Comparison of ENCODE assay signal across 7 mouse cellular contexts in genomic region chr10:107752351-107753143, GRCm38 (mm10). TPM values are rescaled to one million over a fixed set of nuclear protein-coding genes. Genes with fewer than 3 reads are reported as not detected.
DNase-seq lines count a peak whose midpoint lies in the region; ATAC-seq lines count a peak whose summit lies in the region.

No protein-coding gene starts in this region.

- ATAC-seq in embryonic facial prominence, embryonic 11.5 days (replicated peaks; ENCODE audit: insufficient number of reproducible peaks, low FRiP score, low TSS enrichment, low read depth), result peak; percentile 83
- ATAC-seq in hindbrain, embryonic 14.5 days (ENCODE audit: low FRiP score), result peak; percentile 76; the same call in 1 of the 2 replicates

- no peaks in the 10 kb centered on the region for H3K9me3 ChIP-seq in embryonic facial prominence, embryonic 11.5 days (replicated peaks; ENCODE audit: control insufficient read depth, low read length)
- no peaks in the 10 kb centered on the region for H3K9me3 ChIP-seq in hindbrain, embryonic 14.5 days (ENCODE audit: control insufficient read depth, low read length)

- peak overlapping the region; percentile 10; the same call in 1 of the 2 replicates for H3K4me2 ChIP-seq in embryonic facial prominence, embryonic 11.5 days (ENCODE audit: low read depth, low read length)
- peak overlapping the region; percentile 40 for H3K4me2 ChIP-seq in hindbrain, embryonic 14.5 days (replicated peaks)

- 28% methylated on average over 15 of the region's 15 CpGs for WGBS in embryonic facial prominence, embryonic 11.5 days
- 23% methylated on average over 15 of the region's 15 CpGs for WGBS in hindbrain, embryonic 14.5 days

- DNase-seq in brain, adult 2 months (ENCODE audit: low read depth, low spot score), result peak; percentile 88
- DNase-seq in embryonic facial prominence, embryonic 11.5 days (ENCODE audit: low spot score), result peak; percentile 61
- no peak for DNase-seq in hindbrain, embryonic 14.5 days (ENCODE audit: low spot score)
- peak; percentile 7 for DNase-seq in left cerebral cortex, postnatal 4 days
- DNase-seq in right cerebral cortex, postnatal 14 days, result peak; percentile 41
- no peak for DNase-seq in testis, postnatal 14 days (ENCODE audit: low spot score)
- no peak for DNase-seq in thymus, postnatal 25 days

- H3K27ac ChIP-seq in embryonic facial prominence, embryonic 11.5 days (replicated peaks; ENCODE audit: low read depth, low read length), result no peak overlapping the region
- no peak overlapping the region for H3K27ac ChIP-seq in hindbrain, embryonic 14.5 days

- no peaks in the 10 kb centered on the region for H3K36me3 ChIP-seq in embryonic facial prominence, embryonic 11.5 days (replicated peaks; ENCODE audit: control insufficient read depth, insufficient read depth, low read depth, low read length)
- H3K36me3 ChIP-seq in hindbrain, embryonic 14.5 days (replicated peaks; ENCODE audit: control insufficient read depth, insufficient read depth), result no peaks in the 10 kb centered on the region

- H3K27me3 ChIP-seq in embryonic facial prominence, embryonic 11.5 days (ENCODE audit: control insufficient read depth, insufficient read depth, low read length), result no peaks in the 10 kb centered on the region
- no peaks in the 10 kb centered on the region for H3K27me3 ChIP-seq in hindbrain, embryonic 14.5 days (ENCODE audit: control insufficient read depth, insufficient read depth, low read length)

- H3K4me3 ChIP-seq in embryonic facial prominence, embryonic 11.5 days (ENCODE audit: low read depth, low read length), result no peak overlapping the region
- no peak overlapping the region for H3K4me3 ChIP-seq in hindbrain, embryonic 14.5 days (replicated peaks; ENCODE audit: low read length)

- intact Hi-C loops in left cerebral cortex, postnatal 4 days (cut with DNase I), result no loop called here

- H3K9ac ChIP-seq in embryonic facial prominence, embryonic 11.5 days (replicated peaks; ENCODE audit: low read length), result no peak overlapping the region
- H3K9ac ChIP-seq in hindbrain, embryonic 14.5 days, result no peak overlapping the region

- H3K4me1 ChIP-seq in embryonic facial prominence, embryonic 11.5 days (ENCODE audit: control insufficient read depth, insufficient read depth, low read length), result no peaks in the 10 kb centered on the region; the same call in 1 of the 2 replicates
- H3K4me1 ChIP-seq in hindbrain, embryonic 14.5 days (replicated peaks; ENCODE audit: control insufficient read depth, insufficient read depth, low read length), result 0 out of 2 replicates have a peak, but pooled peaks cover 5% of the 10 kb centered on the region

RNA-seq across cellular contexts. Expression of gene Ptprq, which starts 32.7 kb away (rescaled TPM):
- 0.07 and 0.08 TPM in 2 replicates for polyA plus RNA-seq in embryonic facial prominence, embryonic 11.5 days (2014; fragmentation: Nextera tagmentation; extraction: Ambion mirVana)
- polyA plus RNA-seq in hindbrain, embryonic 14.5 days (2014; fragmentation: Nextera tagmentation; extraction: Ambion mirVana), result 0.14 and 0.24 TPM in 2 replicates
- under 1 TPM; 0.22 to 0.26 TPM for total RNA-seq in left cerebral cortex, postnatal 4 days (2021)

Comparison
In these comparisons a context has a peak if more than half of its experiments do, and no peak if none do; other contexts are left out.
1. DNase-seq: peak in brain, adult 2 months (single experiment), embryonic facial prominence, embryonic 11.5 days (single experiment), left cerebral cortex, postnatal 4 days (single experiment) and right cerebral cortex, postnatal 14 days (single experiment); none in hindbrain, embryonic 14.5 days (single experiment), testis, postnatal 14 days (single experiment) and thymus, postnatal 25 days (single experiment).